15 mouse cellular contexts compared by ENCODE assay signal in genomic region chr1:64098800-64099199, GRCm38 (mm10). TPM values are rescaled to one million over a fixed set of nuclear protein-coding genes. Genes with fewer than 3 reads are reported as not detected.
DNase-seq lines count a peak whose midpoint lies in the region; ATAC-seq lines count a peak whose summit lies in the region.
"Had no signal": no experiment of that assay in that cellular context is flagged by ENCODE, and none has a peak within 500 bp of the region (broad histone marks: within the 10 kb centered on the region; RNA-seq: fewer than 3 reads in every experiment).

No protein-coding gene starts in this region.

- no peaks in the 10 kb centered on the region for H3K9me3 ChIP-seq in kidney, embryonic 15.5 days (replicated peaks)
- H3K9me3 ChIP-seq in neural tube, embryonic 13.5 days: no peaks in the 10 kb centered on the region
- H3K9me3 ChIP-seq in neural tube, embryonic 15.5 days (replicated peaks): no peaks in the 10 kb centered on the region
- H3K9me3 ChIP-seq in liver, embryonic 12.5 days (replicated peaks): no peaks in the 10 kb centered on the region
- H3K9me3 ChIP-seq: embryonic facial prominence, embryonic 12.5 days; G1E; heart, embryonic 13.5 days had no signal

- peaks cover 30% of the 10 kb centered on the region for H3K4me1 ChIP-seq in kidney, embryonic 15.5 days
- H3K4me1 ChIP-seq in neural tube, embryonic 13.5 days (replicated peaks): peaks cover 38% of the 10 kb centered on the region
- peaks cover 17% of the 10 kb centered on the region for H3K4me1 ChIP-seq in neural tube, embryonic 15.5 days
- peaks cover 55% of the 10 kb centered on the region for H3K4me1 ChIP-seq in liver, embryonic 12.5 days

- peaks cover 1% of the 10 kb centered on the region; the same call in 1 of the 2 replicates for H3K36me3 ChIP-seq in kidney, embryonic 15.5 days
- peaks cover 15% of the 10 kb centered on the region for H3K36me3 ChIP-seq in neural tube, embryonic 13.5 days
- H3K36me3 ChIP-seq in neural tube, embryonic 15.5 days: no peaks in the 10 kb centered on the region
- H3K36me3 ChIP-seq in liver, embryonic 12.5 days: 0 out of 2 replicates have a peak, but pooled peaks cover 1% of the 10 kb centered on the region
- H3K36me3 ChIP-seq: embryonic facial prominence, embryonic 12.5 days; G1E had no signal

- ATAC-seq in kidney, embryonic 15.5 days (replicated peaks; ENCODE audit: low FRiP score): no peak
- ATAC-seq in neural tube, embryonic 13.5 days (ENCODE audit: low read depth): no peak
- no peak for ATAC-seq in neural tube, embryonic 15.5 days (ENCODE audit: low FRiP score)
- peak; percentile 68 for ATAC-seq in liver, embryonic 12.5 days

- H3K4me3 ChIP-seq in kidney, embryonic 15.5 days (replicated peaks): no peak overlapping the region
- H3K4me3 ChIP-seq in neural tube, embryonic 13.5 days: no peak overlapping the region
- H3K4me3 ChIP-seq in neural tube, embryonic 15.5 days (replicated peaks): no peak overlapping the region
- no peak overlapping the region for H3K4me3 ChIP-seq in liver, embryonic 12.5 days
- H3K4me3 ChIP-seq: embryonic facial prominence, embryonic 12.5 days; heart, embryonic 13.5 days had no signal

- peak overlapping the region; percentile 28; the same call in 1 of the 2 replicates for H3K27ac ChIP-seq in kidney, embryonic 15.5 days
- H3K27ac ChIP-seq in neural tube, embryonic 13.5 days (replicated peaks): 0 out of 2 replicates have a peak overlapping the region, but pooled peaks have one; percentile 7
- H3K27ac ChIP-seq in neural tube, embryonic 15.5 days (replicated peaks): no peak overlapping the region
- H3K27ac ChIP-seq in liver, embryonic 12.5 days: peak overlapping the region; percentile 27
- H3K27ac ChIP-seq: embryonic facial prominence, embryonic 12.5 days; hindbrain, embryonic 14.5 days had no signal

- no peak overlapping the region for H3K4me2 ChIP-seq in kidney, embryonic 15.5 days
- no peak overlapping the region for H3K4me2 ChIP-seq in neural tube, embryonic 13.5 days
- no peak overlapping the region for H3K4me2 ChIP-seq in neural tube, embryonic 15.5 days
- H3K4me2 ChIP-seq in liver, embryonic 12.5 days: peak overlapping the region; percentile 25; the same call in 1 of the 2 replicates
- H3K4me2 ChIP-seq: embryonic facial prominence, embryonic 12.5 days; heart, embryonic 13.5 days; hindbrain, embryonic 14.5 days had no signal

- H3K9ac ChIP-seq in kidney, embryonic 15.5 days: no peak overlapping the region
- H3K9ac ChIP-seq in neural tube, embryonic 13.5 days: no peak overlapping the region
- H3K9ac ChIP-seq in neural tube, embryonic 15.5 days (replicated peaks): no peak overlapping the region
- no peak overlapping the region for H3K9ac ChIP-seq in liver, embryonic 12.5 days
- H3K9ac ChIP-seq: embryonic facial prominence, embryonic 12.5 days; heart, embryonic 13.5 days; hindbrain, embryonic 14.5 days had no signal

- WGBS in kidney, embryonic 15.5 days: 56% methylated on average over 4 of the region's 4 CpGs
- 72% methylated on average over 4 of the region's 4 CpGs for WGBS in neural tube, embryonic 13.5 days
- WGBS in neural tube, embryonic 15.5 days: 67% methylated on average over 4 of the region's 4 CpGs
- WGBS in liver, embryonic 12.5 days (ENCODE audit: insufficient replicate concordance): 26% methylated on average over 4 of the region's 4 CpGs

- DNase-seq in kidney, postnatal 10 days: no peak
- DNase-seq in right cerebral cortex, postnatal 4 days: no peak
- DNase-seq in embryo, embryonic 10 days (ENCODE audit: low spot score): no peak
- DNase-seq: adrenal gland, postnatal 25 days; cerebellum, postnatal 36 days; gastrocnemius, postnatal 25 days; kidney, adult 8-10 months had no signal

- no peaks in the 10 kb centered on the region for H3K27me3 ChIP-seq in kidney, embryonic 15.5 days
- H3K27me3 ChIP-seq in neural tube, embryonic 13.5 days: no peaks in the 10 kb centered on the region
- H3K27me3 ChIP-seq in neural tube, embryonic 15.5 days (replicated peaks): no peaks in the 10 kb centered on the region
- no peaks in the 10 kb centered on the region for H3K27me3 ChIP-seq in liver, embryonic 12.5 days (replicated peaks)
- H3K27me3 ChIP-seq: embryonic facial prominence, embryonic 12.5 days; heart, embryonic 13.5 days had no signal

RNA-seq across cellular contexts. Expression of gene Klf7, which starts 23.3 kb away (rescaled TPM):
- 23.3 and 23.9 TPM in 2 replicates for polyA plus RNA-seq in kidney, embryonic 15.5 days (2015; fragmentation: Nextera tagmentation; extraction: Ambion mirVana)
- 78.7 and 86.4 TPM in 2 replicates for polyA plus RNA-seq in neural tube, embryonic 13.5 days (2015; fragmentation: Nextera tagmentation; extraction: Ambion mirVana)
- 69.6 and 82.2 TPM in 2 replicates for polyA plus RNA-seq in neural tube, embryonic 15.5 days (2015; fragmentation: Nextera tagmentation; extraction: Ambion mirVana)
- polyA plus RNA-seq in liver, embryonic 12.5 days (2016; fragmentation: Nextera tagmentation; extraction: Ambion mirVana): 6.5 and 7.8 TPM in 2 replicates
- polyA plus RNA-seq: G1E had no signal
